Mouse (Mus musculus): ENCODE measurements around the gene Igfbp7. TPM values are rescaled to one million over a fixed set of nuclear protein-coding genes. Genes with fewer than 3 reads are reported as not detected.

The Igfbp7 gene
- total and polyA plus RNA-seq, 3 experiments = 0.17 to 0.70 (median 0.35) TPM

- H3K27me3 ChIP-seq (replicated peaks) = no peaks in the 10 kb centered on the region
- dilution Hi-C loops (cut with MboI; ENCODE audit: extremely low pct_ligation_motif_present, extremely low pct_unique_long_range_greater_than_20kb, low sequenced_read_pairs) = no loop called here
- peaks cover 0 to 5% of the 10 kb centered on the region in 2 experiments; a peak in 1 of 4 replicates for H3K4me1 ChIP-seq (ENCODE audit: control insufficient read depth in 1 of 2, insufficient read depth in 2 of 2)
- no peak for DNase-seq (ENCODE audit: extremely low read depth)
- H3K9ac ChIP-seq (ENCODE audit: insufficient read depth, low read depth) = no peak overlapping the region
- H3K79me2 ChIP-seq (replicated peaks; ENCODE audit: control insufficient read depth, extremely low read depth, insufficient read depth, poor library complexity, severe bottlenecking) = no peaks in the 10 kb centered on the region
- no peaks in the 10 kb centered on the region for H3K36me3 ChIP-seq (replicated peaks in 1 of 2; ENCODE audit: control insufficient read depth in 1 of 2, insufficient read depth in 1 of 2, low read length in 1 of 2)
- no peak overlapping the region for H3K4me3 ChIP-seq (replicated peaks in 1 of 3; ENCODE audit: low read depth in 2 of 3, low read length in 2 of 3, poor library complexity in 1 of 3)
- no peak for TF ChIP-seq CHD1 (IDR thresholded peaks at IDR 0.05; ENCODE audit: low read depth, low read length)
- no peak for TF ChIP-seq POLR2A (IDR thresholded peaks at IDR 0.05; ENCODE audit: low read depth, low read length)
- no peak for TF ChIP-seq GABPA (IDR thresholded peaks at IDR 0.05; ENCODE audit: insufficient replicate concordance, low read depth, low read length)
- TF ChIP-seq MAFK (IDR thresholded peaks at IDR 0.05; ENCODE audit: insufficient replicate concordance, low read length) = no peak
- TF ChIP-seq USF2 (conservative IDR thresholded peaks at IDR 0.05; ENCODE audit: low read depth, low read length) = no peak
- no peak for TF ChIP-seq JUND (conservative IDR thresholded peaks at IDR 0.05; ENCODE audit: low read depth, low read length)
- no peak for TF ChIP-seq ZKSCAN1 (IDR thresholded peaks at IDR 0.05; ENCODE audit: borderline replicate concordance, low read depth, low read length)
- no peak for TF ChIP-seq NELFE (IDR thresholded peaks at IDR 0.05; ENCODE audit: low read depth, low read length)
- no peak for TF ChIP-seq ETS1 (conservative IDR thresholded peaks at IDR 0.05; ENCODE audit: low read depth, low read length)
- TF ChIP-seq USF1 (IDR thresholded peaks at IDR 0.05; ENCODE audit: low read depth, low read length) = no peak
- no peak overlapping the region for H3K4me2 ChIP-seq (ENCODE audit: insufficient read depth, low read depth, poor library complexity, severe bottlenecking)
- peaks cover 8% of the 10 kb centered on the region for H3K9me3 ChIP-seq (replicated peaks; ENCODE audit: low read length)
- no peak overlapping the region for H3K27ac ChIP-seq (ENCODE audit: insufficient read depth, low read depth)
- in situ Hi-C loops (cut with MboI; ENCODE audit: low pct_ligation_motif_present, low pct_unique_long_range_greater_than_20kb, low sequenced_read_pairs) = no loop called here
These were observed 2.9 kb downstream of the Igfbp7 start for GRCm38 (mm10) chr5:77404941-77405340.

- Histone ChIP-seq H3K4me1 (ENCODE audit: control insufficient read depth in 1 of 2, insufficient read depth in 2 of 2) (peaks cover 0 to 5% of the 10 kb centered on the region in 2 experiments; a peak in 1 of 4 replicates), H3K4me3 (replicated peaks in 1 of 3; ENCODE audit: low read depth in 2 of 3, low read length in 2 of 3, poor library complexity in 1 of 3) (no peak overlapping the region), H3K79me2 (replicated peaks; ENCODE audit: control insufficient read depth, extremely low read depth, insufficient read depth, poor library complexity, severe bottlenecking) (no peaks in the 10 kb centered on the region), H3K9ac (ENCODE audit: insufficient read depth, low read depth) (no peak overlapping the region), H3K27ac (ENCODE audit: insufficient read depth, low read depth) (no peak overlapping the region), H3K4me2 (ENCODE audit: insufficient read depth, low read depth, poor library complexity, severe bottlenecking) (no peak overlapping the region), H3K27me3 (replicated peaks) (no peaks in the 10 kb centered on the region), H3K36me3 (replicated peaks in 1 of 2; ENCODE audit: control insufficient read depth in 1 of 2, insufficient read depth in 1 of 2, low read length in 1 of 2) (no peaks in the 10 kb centered on the region), H3K9me3 (replicated peaks; ENCODE audit: low read length) (peaks cover 7% of the 10 kb centered on the region)
- TF ChIP-seq MAFK (IDR thresholded peaks at IDR 0.05; ENCODE audit: insufficient replicate concordance, low read length) = no peak
- no peak for TF ChIP-seq ZKSCAN1 (IDR thresholded peaks at IDR 0.05; ENCODE audit: borderline replicate concordance, low read depth, low read length)
- no peak for TF ChIP-seq EP300 (IDR thresholded peaks at IDR 0.05; ENCODE audit: low read length)
- no peak for TF ChIP-seq ELF1 (IDR thresholded peaks at IDR 0.05; ENCODE audit: low read depth, low read length)
- TF ChIP-seq ZMIZ1 (IDR thresholded peaks at IDR 0.05; ENCODE audit: low read depth, low read length) = no peak
- TF ChIP-seq HCFC1 (IDR thresholded peaks at IDR 0.05; ENCODE audit: low read depth, low read length) = no peak
- no peak for TF ChIP-seq NELFE (IDR thresholded peaks at IDR 0.05; ENCODE audit: low read depth, low read length)
- no peak for TF ChIP-seq E2F4 (IDR thresholded peaks at IDR 0.05; ENCODE audit: insufficient replicate concordance, low read depth, low read length)
- TF ChIP-seq CTCF (conservative IDR thresholded peaks at IDR 0.05 in 1 of 2, IDR thresholded peaks at IDR 0.05 in 1 of 2; ENCODE audit: low read depth in 2 of 2, low read length in 2 of 2) = no peak
- no peak for TF ChIP-seq POLR2AphosphoS2 (IDR thresholded peaks at IDR 0.05; ENCODE audit: low read depth, low read length)
- no peak for TF ChIP-seq MAZ (IDR thresholded peaks at IDR 0.05; ENCODE audit: low read depth, low read length)
- TF ChIP-seq ZNF384 (IDR thresholded peaks at IDR 0.05; ENCODE audit: low read depth, low read length) = no peak
- TF ChIP-seq POLR2A (IDR thresholded peaks at IDR 0.05; ENCODE audit: low read depth, low read length) = no peak
- no peak for TF ChIP-seq USF1 (IDR thresholded peaks at IDR 0.05; ENCODE audit: low read depth, low read length)
- no peak for TF ChIP-seq MEF2A (IDR thresholded peaks at IDR 0.05; ENCODE audit: borderline replicate concordance, low read depth, low read length)
- no peak for TF ChIP-seq PAX5 (IDR thresholded peaks at IDR 0.05; ENCODE audit: low read length)
- no peak for TF ChIP-seq RCOR1 (conservative IDR thresholded peaks at IDR 0.05; ENCODE audit: low read depth, low read length)
- in situ Hi-C loops (cut with MboI; ENCODE audit: low pct_ligation_motif_present, low pct_unique_long_range_greater_than_20kb, low sequenced_read_pairs) = no loop called here
- DNase-seq (ENCODE audit: extremely low read depth) = no peak
- dilution Hi-C loops (cut with MboI; ENCODE audit: extremely low pct_ligation_motif_present, extremely low pct_unique_long_range_greater_than_20kb, low sequenced_read_pairs) = no loop called here
These were observed 4.9 kb downstream of the Igfbp7 start for GRCm38 (mm10) chr5:77402901-77403300.

All from CH12.LX (cell line).